18 mouse cellular contexts compared by ENCODE assay signal in the genomic region with DNA sequence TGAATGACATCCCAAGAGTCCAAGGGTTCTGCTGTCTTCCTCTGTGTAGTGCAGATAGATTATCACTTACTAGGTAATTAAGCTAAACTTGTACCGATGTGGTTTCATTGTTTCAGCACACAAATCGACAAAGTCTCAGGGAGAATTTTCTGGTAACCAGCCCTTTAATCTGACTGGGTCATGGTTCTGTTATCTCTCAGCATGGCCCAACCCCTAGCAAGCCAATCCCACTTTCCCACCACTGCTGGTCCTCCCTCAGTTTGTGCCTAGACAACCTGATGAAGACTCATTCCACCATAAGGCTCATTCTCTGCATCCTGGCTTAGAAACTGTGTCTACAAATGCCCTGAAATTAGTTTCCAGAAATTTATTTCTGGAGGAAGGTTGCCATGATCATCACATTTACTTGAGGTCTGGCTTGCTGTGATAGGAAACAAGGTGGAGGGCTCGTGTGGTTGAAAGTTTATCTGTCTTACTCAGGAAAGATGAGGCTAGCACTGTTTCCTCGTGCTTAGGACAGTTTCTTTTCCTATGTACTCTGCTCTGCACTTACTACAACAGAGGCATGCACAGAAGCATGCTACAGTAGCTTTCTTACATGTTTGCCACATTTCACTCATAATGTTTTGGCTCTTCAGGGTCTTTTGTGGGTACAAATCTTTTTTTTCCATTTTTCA.
"Had no signal": no experiment of that assay in that cellular context is flagged by ENCODE, and none has a peak within 500 bp of the region (broad histone marks: within the 10 kb centered on the region; RNA-seq: fewer than 3 reads in every experiment).

No protein-coding gene starts in this region.

- H3K36me3 ChIP-seq: intestine, embryonic 15.5 days; kidney, embryonic 15.5 days; liver, embryonic 15.5 days; midbrain, embryonic 10.5 days; midbrain, embryonic 13.5 days had no signal

- DNase-seq: kidney, adult 11 months; kidney, adult 8-10 months; kidney, postnatal 10 days; kidney, postnatal 36 days; layer of hippocampus, postnatal 36 days; lung, adult 2 months; lung, postnatal 14 days; thymus, adult 2 months; thymus, postnatal 14 days; thymus, postnatal 4 days had no signal

- H3K9ac ChIP-seq: intestine, embryonic 15.5 days; kidney, embryonic 15.5 days; liver, embryonic 15.5 days; midbrain, embryonic 13.5 days had no signal

- H3K4me2 ChIP-seq: intestine, embryonic 15.5 days; kidney, embryonic 15.5 days; liver, embryonic 15.5 days; midbrain, embryonic 13.5 days had no signal

- H3K27me3 ChIP-seq: intestine, embryonic 15.5 days; kidney, embryonic 15.5 days; liver, embryonic 15.5 days; midbrain, embryonic 13.5 days had no signal

- ATAC-seq: intestine, embryonic 15.5 days; midbrain, embryonic 13.5 days had no signal

- H3K9me3 ChIP-seq: intestine, embryonic 15.5 days; kidney, embryonic 15.5 days; liver, embryonic 15.5 days; midbrain, embryonic 10.5 days; midbrain, embryonic 13.5 days had no signal

- H3K27ac ChIP-seq: intestine, embryonic 15.5 days; kidney, embryonic 15.5 days; left cerebral cortex, adult 2 months; liver, embryonic 15.5 days; macrophage; midbrain, embryonic 10.5 days; midbrain, embryonic 13.5 days; stomach, postnatal 0 days had no signal

- H3K4me3 ChIP-seq: intestine, embryonic 15.5 days; kidney, embryonic 15.5 days; left cerebral cortex, adult 2 months; liver, embryonic 15.5 days; midbrain, embryonic 10.5 days; midbrain, embryonic 13.5 days had no signal

- H3K4me1 ChIP-seq: intestine, embryonic 15.5 days; kidney, embryonic 15.5 days; liver, embryonic 15.5 days; midbrain, embryonic 10.5 days; midbrain, embryonic 13.5 days had no signal
